Mouse (Mus musculus): Measurements from ENCODE around the gene Spock2.

DNA sequence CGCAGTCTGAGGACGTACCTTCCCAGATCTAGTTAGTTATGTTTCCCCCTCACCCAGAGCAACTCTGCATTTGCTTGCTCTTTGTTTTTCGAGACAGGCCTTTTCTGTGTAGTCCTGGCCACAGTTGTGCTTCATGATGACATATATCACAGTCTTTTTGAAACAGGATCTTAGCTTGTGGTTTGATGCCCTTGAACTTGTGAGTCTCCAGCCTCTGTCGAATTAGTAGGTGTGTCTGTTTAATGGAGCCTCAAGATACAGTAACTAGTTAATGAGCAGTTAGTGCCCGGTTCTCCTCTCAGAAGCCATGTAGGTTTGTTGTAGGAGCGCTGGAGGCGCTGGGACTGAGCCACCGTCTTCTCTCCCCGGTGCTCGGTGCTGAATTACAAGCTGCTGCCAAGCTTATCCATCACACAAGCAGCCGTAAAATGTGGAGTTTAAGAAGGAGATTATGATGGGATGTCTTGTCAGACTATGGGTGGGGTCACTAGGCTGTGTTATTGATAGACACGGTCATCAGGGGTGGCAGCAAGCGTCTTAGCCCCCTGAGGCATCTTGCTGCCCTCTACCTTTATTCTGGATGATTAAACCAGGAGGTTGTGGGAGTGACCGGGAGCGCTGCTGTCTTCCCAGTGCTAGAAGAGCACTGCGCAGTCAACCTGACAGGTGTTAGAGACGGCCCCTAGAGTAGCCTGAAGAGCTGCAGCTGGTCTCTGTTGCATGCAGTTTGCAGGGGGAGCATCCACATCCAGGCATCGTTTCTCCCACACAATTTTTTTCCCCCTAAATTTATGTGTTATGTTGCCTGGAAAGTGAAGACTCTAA is 28.1 kb upstream of the Spock2 start:
- no peak for TF ChIP-seq CTCF (IDR thresholded peaks at IDR 0.05; ENCODE audit: low read depth)
- TF ChIP-seq EP300 (IDR thresholded peaks at IDR 0.05; ENCODE audit: low read depth): peak; percentile 64
